Mouse (Mus musculus) MEL (cell line): ENCODE data around the gene Vtn. TPM values are rescaled to one million over a fixed set of nuclear protein-coding genes. Genes with fewer than 3 reads are reported as not detected.

Experiments
- DNase-seq: peaks from one replicate; pipeline ENCODE4 v3.0.0; 2011; ENCODE audit warnings: low read depth, low spot score
- H3K27ac ChIP-seq: 2 replicates; pipeline ENCODE4 v1.5.1; 2012; ENCODE audit warnings: low read depth, mild to moderate bottlenecking, control low read depth, low read length, moderate library complexity; ENCODE audit not compliant: control insufficient read depth
- H3K27me3 ChIP-seq, 2 experiments: fragments of 150-350 bp in 1 of 2; sonication (generic) in 1 of 2; 2 replicates each; pipeline ENCODE4 v1.6.1; 2012; ENCODE audit warnings: low read length in 2 of 2, mild to moderate bottlenecking in 2 of 2, improper control_type of control experiment in 1 of 2, moderate library complexity in 1 of 2; ENCODE audit not compliant: insufficient read depth in 2 of 2, control insufficient read depth in 1 of 2
- H3K36me3 ChIP-seq, 2 experiments: 2 replicates each; pipeline ENCODE4 v1.6.1; 2012 to 2014; ENCODE audit warnings: low read length in 2 of 2, improper control_type of control experiment in 1 of 2, inconsistent platforms in 1 of 2, mild to moderate bottlenecking in 1 of 2; ENCODE audit not compliant: insufficient read depth in 2 of 2, control insufficient read depth in 1 of 2
- H3K4me1 ChIP-seq, 2 experiments: fragments of 150-350 bp in 1 of 2; sonication (generic) in 1 of 2; 2 replicates each; pipeline ENCODE4 v1.6.1; 2012; ENCODE audit warnings: low read length in 2 of 2, improper control_type of control experiment in 1 of 2, mild to moderate bottlenecking in 1 of 2; ENCODE audit not compliant: insufficient read depth in 2 of 2, control insufficient read depth in 1 of 2
- H3K4me3 ChIP-seq, 2 experiments: fragments of 150-350 bp in 1 of 2; sonication (generic) in 1 of 2; 2 replicates each; pipeline ENCODE4 v1.5.1; 2012; ENCODE audit warnings: low read depth in 2 of 2, low read length in 2 of 2, mild to moderate bottlenecking in 2 of 2, moderate library complexity in 2 of 2, control low read depth in 1 of 2, improper control_type of control experiment in 1 of 2; ENCODE audit not compliant: control insufficient read depth in 1 of 2, insufficient read depth in 1 of 2
- H3K79me2 ChIP-seq: 2 replicates; pipeline ENCODE4 v1.6.1; 2012; ENCODE audit warnings: mild to moderate bottlenecking, low read length, moderate library complexity; ENCODE audit not compliant: control insufficient read depth, poor library complexity, insufficient read depth
- H3K9ac ChIP-seq: 2 replicates; pipeline ENCODE4 v1.6.1; 2012; ENCODE audit warnings: low read depth, mild to moderate bottlenecking, control low read depth, low read length, moderate library complexity; ENCODE audit not compliant: control insufficient read depth, poor library complexity, severe bottlenecking
- H3K9me3 ChIP-seq: fragments of 150-350 bp; sonication (generic); replicated peaks from 2 replicates; pipeline ENCODE4 v1.6.1; 2012; ENCODE audit warnings: mild to moderate bottlenecking, low read length, improper control_type of control experiment, moderate library complexity; ENCODE audit not compliant: insufficient read depth
- BHLHE40 ChIP-seq: IDR thresholded peaks from 2 replicates; pipeline ENCODE4 v1.6.1; 2012; ENCODE audit warnings: low read depth, mild to moderate bottlenecking, inconsistent platforms, low read length, improper control_type of control experiment, borderline replicate concordance
- CHD1 ChIP-seq: IDR thresholded peaks from 2 replicates; pipeline ENCODE4 v1.6.1; 2012; ENCODE audit warnings: low read depth, mild to moderate bottlenecking, inconsistent platforms, low read length, improper control_type of control experiment
- CHD2 ChIP-seq: IDR thresholded peaks from 2 replicates; pipeline ENCODE4 v1.6.1; 2011; ENCODE audit warnings: low read length, improper control_type of control experiment
- CTCF ChIP-seq, 3 experiments: IDR thresholded peaks in 2 of 3; conservative IDR thresholded peaks in 1 of 3; 2 replicates each; pipeline ENCODE4 v1.5.1; 2011 to 2012; ENCODE audit warnings: low read length in 3 of 3, low read depth in 2 of 3, mild to moderate bottlenecking in 2 of 3, improper control_type of control experiment in 1 of 3, inconsistent platforms in 1 of 3, mixed read lengths in 1 of 3, moderate library complexity in 1 of 3; ENCODE audit not compliant: control insufficient read depth in 1 of 3, insufficient read depth in 1 of 3, poor library complexity in 1 of 3, severe bottlenecking in 1 of 3
- ELF1 ChIP-seq: IDR thresholded peaks from 2 replicates; pipeline ENCODE4 v1.6.1; 2014; ENCODE audit warnings: low read depth, mild to moderate bottlenecking, inconsistent platforms, low read length, improper control_type of control experiment, moderate library complexity
- EP300 ChIP-seq, 2 experiments: IDR thresholded peaks; 2 replicates each; pipeline ENCODE4 v1.6.1; 2011; ENCODE audit warnings: improper control_type of control experiment in 2 of 2, low read length in 2 of 2, low read depth in 1 of 2, mild to moderate bottlenecking in 1 of 2
- ETS1 ChIP-seq: IDR thresholded peaks from 2 replicates; pipeline ENCODE4 v1.6.1; 2012; ENCODE audit warnings: low read depth, mild to moderate bottlenecking, inconsistent platforms, low read length, improper control_type of control experiment, moderate library complexity
- GABPA ChIP-seq: IDR thresholded peaks from 2 replicates; pipeline ENCODE4 v1.6.1; 2012; ENCODE audit warnings: low read depth, mild to moderate bottlenecking, inconsistent platforms, low read length, improper control_type of control experiment, moderate library complexity
- HCFC1 ChIP-seq: IDR thresholded peaks from 2 replicates; pipeline ENCODE4 v1.6.1; 2012; ENCODE audit warnings: low read depth, mild to moderate bottlenecking, inconsistent platforms, low read length, improper control_type of control experiment, moderate library complexity
- JUND ChIP-seq: IDR thresholded peaks from 2 replicates; pipeline ENCODE4 v1.6.1; 2011; ENCODE audit warnings: low read depth, mild to moderate bottlenecking, improper control_type of control experiment, low read length
- KAT2A ChIP-seq: conservative IDR thresholded peaks from 2 replicates; pipeline ENCODE4 v1.6.1; 2012; ENCODE audit warnings: low read depth, low read length, improper control_type of control experiment, inconsistent platforms
- MAFK ChIP-seq: IDR thresholded peaks from 2 replicates; pipeline ENCODE4 v1.6.1; 2011; ENCODE audit warnings: low read depth, mild to moderate bottlenecking, low read length, improper control_type of control experiment, borderline replicate concordance
- MEF2A ChIP-seq: IDR thresholded peaks from 2 replicates; pipeline ENCODE4 v1.6.1; 2014; ENCODE audit warnings: low read depth, mild to moderate bottlenecking, inconsistent platforms, low read length, improper control_type of control experiment; ENCODE audit not compliant: poor library complexity, insufficient replicate concordance, severe bottlenecking; ENCODE audit errors: extremely low read depth
- MXI1 ChIP-seq: IDR thresholded peaks from 2 replicates; pipeline ENCODE4 v1.6.1; 2011; ENCODE audit warnings: mild to moderate bottlenecking, low read depth, low read length, improper control_type of control experiment
- MYB ChIP-seq: IDR thresholded peaks from 2 replicates; pipeline ENCODE4 v1.6.1; 2011; ENCODE audit warnings: mild to moderate bottlenecking, low read depth, low read length, improper control_type of control experiment
- NELFE ChIP-seq: IDR thresholded peaks from 2 replicates; pipeline ENCODE4 v1.6.1; 2011; ENCODE audit warnings: low read depth, low read length, improper control_type of control experiment
- NRF1 ChIP-seq: IDR thresholded peaks from 2 replicates; pipeline ENCODE4 v1.6.1; 2014; ENCODE audit warnings: low read depth, mild to moderate bottlenecking, inconsistent platforms, low read length, improper control_type of control experiment, moderate library complexity; ENCODE audit not compliant: poor library complexity, insufficient read depth, severe bottlenecking
- POLR2A ChIP-seq, 2 experiments: IDR thresholded peaks; 2 replicates each; pipeline ENCODE4 v1.6.1; 2011 to 2012; ENCODE audit warnings: low read length in 2 of 2, mild to moderate bottlenecking in 2 of 2, control low read depth in 1 of 2, improper control_type of control experiment in 1 of 2, low read depth in 1 of 2, moderate library complexity in 1 of 2; ENCODE audit not compliant: control insufficient read depth in 1 of 2, insufficient read depth in 1 of 2, poor library complexity in 1 of 2
- POLR2AphosphoS2 ChIP-seq: IDR thresholded peaks from 2 replicates; pipeline ENCODE4 v1.6.1; 2011; ENCODE audit warnings: low read length, improper control_type of control experiment
- POLR2AphosphoS5 ChIP-seq: IDR thresholded peaks from 2 replicates; pipeline ENCODE4 v1.6.1; 2012; ENCODE audit warnings: low read depth, borderline replicate concordance, mild to moderate bottlenecking, inconsistent platforms, low read length, moderate library complexity, mixed read lengths
- RAD21 ChIP-seq: IDR thresholded peaks from 2 replicates; pipeline ENCODE4 v1.6.1; 2011; ENCODE audit warnings: mild to moderate bottlenecking, low read depth, low read length, improper control_type of control experiment
- SIN3A ChIP-seq: IDR thresholded peaks from 2 replicates; pipeline ENCODE4 v1.6.1; 2012; ENCODE audit warnings: low read length, improper control_type of control experiment, inconsistent platforms
- SMC3 ChIP-seq: IDR thresholded peaks from 2 replicates; pipeline ENCODE4 v1.6.1; 2011; ENCODE audit warnings: low read depth, low read length, improper control_type of control experiment
- TBP ChIP-seq: IDR thresholded peaks from 2 replicates; pipeline ENCODE4 v1.8.0; 2011; ENCODE audit warnings: low read depth, low read length, improper control_type of control experiment
- TCF12 ChIP-seq: IDR thresholded peaks from 2 replicates; pipeline ENCODE4 v1.6.1; 2014; ENCODE audit warnings: low read depth, mild to moderate bottlenecking, inconsistent platforms, low read length, improper control_type of control experiment, moderate library complexity
- UBTF ChIP-seq: IDR thresholded peaks from 2 replicates; pipeline ENCODE4 v1.6.1; 2012; ENCODE audit warnings: low read depth, mild to moderate bottlenecking, inconsistent platforms, low read length, improper control_type of control experiment, moderate library complexity, borderline replicate concordance; ENCODE audit not compliant: insufficient read depth
- USF1 ChIP-seq: IDR thresholded peaks from 2 replicates; pipeline ENCODE4 v1.6.1; 2014; ENCODE audit warnings: low read depth, mild to moderate bottlenecking, inconsistent platforms, low read length, improper control_type of control experiment, moderate library complexity
- USF2 ChIP-seq, 2 experiments: IDR thresholded peaks; 2 replicates each; pipeline ENCODE4 v1.6.1; 2011 to 2012; ENCODE audit warnings: improper control_type of control experiment in 2 of 2, low read length in 2 of 2, borderline replicate concordance in 1 of 2, inconsistent platforms in 1 of 2, low read depth in 1 of 2, mild to moderate bottlenecking in 1 of 2; ENCODE audit not compliant: insufficient read depth in 1 of 2
- ZC3H11A ChIP-seq: IDR thresholded peaks from 2 replicates; pipeline ENCODE4 v1.6.1; 2012; ENCODE audit warnings: low read depth, mild to moderate bottlenecking, inconsistent platforms, low read length, improper control_type of control experiment
- ZMIZ1 ChIP-seq: IDR thresholded peaks from 2 replicates; pipeline ENCODE4 v1.6.1; 2012; ENCODE audit warnings: low read depth, mild to moderate bottlenecking, inconsistent platforms, low read length, improper control_type of control experiment, moderate library complexity
- polyA plus RNA-seq, 2 experiments: library from polyadenylated mRNA; stranded (reverse) in 1 of 2; unstranded in 1 of 2; fragments of >175 nt in 1 of 2; fragments of >200 nt in 1 of 2; gene quantifications; 2 replicates each; pipeline versions ENCODE4 v1.2.1 to v1.2.4; 2012; ENCODE audit warnings: low replicate concordance in 2 of 2, low read depth in 1 of 2; ENCODE audit not compliant: insufficient read length in 2 of 2, insufficient read depth in 1 of 2, missing spikeins in 1 of 2
- total RNA-seq: library from RNA; depleted of rRNA; stranded (reverse); fragments of 300-350 nt; gene quantifications from 2 replicates; pipeline ENCODE4 v1.2.3, GENCODE M21; 2012

Vtn gene
- total and polyA plus RNA-seq, 3 experiments: 0.18 TPM; not detected in 2

GRCm38 (mm10) chr11:78483639-78484038 is 15.3 kb upstream of the Vtn start:
- no peak overlapping the region for H3K27ac ChIP-seq
- peak overlapping the region; percentile 13 to 59; a peak in 3 of 4 replicates for H3K4me3 ChIP-seq
- 0 out of 4 replicates have a peak, but pooled peaks cover 0 to 3% of the 10 kb centered on the region in 2 experiments for H3K4me1 ChIP-seq
- no peaks in the 10 kb centered on the region for H3K36me3 ChIP-seq
- H3K79me2 ChIP-seq: no peaks in the 10 kb centered on the region
- TF ChIP-seq POLR2AphosphoS5 (no peak), TCF12 (no peak), ELF1 (no peak), BHLHE40 (no peak), USF1 (no peak), MEF2A (no peak), MXI1 (no peak), MYB (no peak), ZC3H11A (no peak), POLR2AphosphoS2 (no peak), CHD2 (no peak), CHD1 (no peak), POLR2A (IDR thresholded peaks at IDR 0.05; ENCODE audit: control insufficient read depth in 1 of 2, insufficient read depth in 1 of 2, low read depth in 1 of 2, low read length in 2 of 2, poor library complexity in 1 of 2) (peak in 1 of 2 experiments; percentile 47; a peak in 1 of 4 replicates), ZMIZ1 (no peak), SIN3A (no peak), USF2 (IDR thresholded peaks at IDR 0.05; ENCODE audit: borderline replicate concordance in 1 of 2, insufficient read depth in 1 of 2, low read depth in 1 of 2, low read length in 2 of 2) (no peak), NELFE (no peak), HCFC1 (peak; percentile 68), EP300 (IDR thresholded peaks at IDR 0.05; ENCODE audit: low read depth in 1 of 2, low read length in 2 of 2) (no peak), TBP (peak; percentile 49; the same call in 1 of the 2 replicates), GABPA (no peak)
- peak overlapping the region; percentile 52 for H3K9ac ChIP-seq
- no peaks in the 10 kb centered on the region for H3K9me3 ChIP-seq
- DNase-seq: peak; percentile 61
- peaks cover 8 to 15% of the 10 kb centered on the region in 2 experiments for H3K27me3 ChIP-seq

GRCm38 (mm10) chr11:78488168-78488567 is 10.7 kb upstream of the Vtn start:
- Histone ChIP-seq H3K27ac (no peak overlapping the region), H3K9ac (no peak overlapping the region), H3K27me3 (peaks cover 8 to 14% of the 10 kb centered on the region in 2 experiments), H3K36me3 (no peaks in the 10 kb centered on the region), H3K9me3 (no peaks in the 10 kb centered on the region), H3K4me3 (no peak overlapping the region), H3K4me1 (0 out of 4 replicates have a peak, but pooled peaks cover 0 to 3% of the 10 kb centered on the region in 2 experiments), H3K79me2 (no peaks in the 10 kb centered on the region)
- peak; percentile 78 for DNase-seq
- no peak for TF ChIP-seq EP300 (IDR thresholded peaks at IDR 0.05; ENCODE audit: low read depth in 1 of 2, low read length in 2 of 2)
- no peak for TF ChIP-seq CHD2
- no peak for TF ChIP-seq TCF12
- no peak for TF ChIP-seq ETS1
- TF ChIP-seq MAFK: no peak
- peak; percentile 90 for TF ChIP-seq SMC3
- TF ChIP-seq GABPA: no peak
- TF ChIP-seq MEF2A: no peak
- TF ChIP-seq POLR2AphosphoS2: no peak
- no peak for TF ChIP-seq MYB
- TF ChIP-seq CTCF (IDR thresholded peaks at IDR 0.05 in 2 of 3, conservative IDR thresholded peaks at IDR 0.05 in 1 of 3; ENCODE audit: control insufficient read depth in 1 of 3, insufficient read depth in 1 of 3, low read depth in 2 of 3, low read length in 3 of 3, poor library complexity in 1 of 3, severe bottlenecking in 1 of 3): peak; percentile 88 to 98 (median 93)
- no peak for TF ChIP-seq UBTF
- TF ChIP-seq RAD21: peak; percentile 95
- no peak for TF ChIP-seq JUND
- TF ChIP-seq NRF1: no peak
- no peak for TF ChIP-seq KAT2A
- TF ChIP-seq ZC3H11A: peak; percentile 74
- TF ChIP-seq ELF1: no peak
